Mouse (Mus musculus) forebrain, embryonic 12.5 days (tissue): ENCODE results near the gene Scml4. TPM values are rescaled to one million over a fixed set of nuclear protein-coding genes. Genes with fewer than 3 reads are reported as not detected.

Experiments
- ATAC-seq: fragments of 200-750 bp; cut with Nextera tagmentation; 2 replicates; pipeline ENCODE4 v1.8.0; 2017; ENCODE audit warnings: moderate TSS enrichment; ENCODE audit not compliant: low FRiP score
- H3K27ac ChIP-seq: fragments of 300-500 bp; sonication (generic); 2 replicates; pipeline ENCODE4 v1.5.1; 2016; ENCODE audit warnings: mild to moderate bottlenecking
- H3K27me3 ChIP-seq: fragments of 300-500 bp; sonication (generic); 2 replicates; pipeline ENCODE4 v1.6.1; 2016; ENCODE audit warnings: mild to moderate bottlenecking
- H3K36me3 ChIP-seq: fragments of 300-500 bp; sonication (generic); replicated peaks from 2 replicates; pipeline ENCODE4 v1.6.1; 2016; ENCODE audit warnings: mild to moderate bottlenecking
- H3K4me1 ChIP-seq: fragments of 300-500 bp; sonication (generic); 2 replicates; pipeline ENCODE4 v1.6.1; 2016
- H3K4me2 ChIP-seq: fragments of 300-500 bp; sonication (generic); 2 replicates; pipeline ENCODE4 v1.6.1; 2016; ENCODE audit warnings: mild to moderate bottlenecking, moderate library complexity
- H3K4me3 ChIP-seq: fragments of 300-500 bp; sonication (generic); replicated peaks from 2 replicates; pipeline ENCODE4 v1.5.1; 2016; ENCODE audit warnings: mild to moderate bottlenecking
- H3K9ac ChIP-seq: fragments of 300-500 bp; sonication (generic); 2 replicates; pipeline ENCODE4 v1.6.1; 2016; ENCODE audit warnings: mild to moderate bottlenecking
- H3K9me3 ChIP-seq: fragments of 300-500 bp; sonication (generic); 2 replicates; pipeline ENCODE4 v1.6.1; 2016
- WGBS: fragments of 180-500 bp; shearing (Covaris S2); methylation state at CpG from one replicate; pipeline ENCODE4 v1.1.7; 2016; 5-methylcytosine and 5-hydroxymethylcytosine counted together
- polyA plus RNA-seq: library from polyadenylated mRNA; unstranded; fragments of >200 nt; fragmentation: Nextera tagmentation; extraction: Ambion mirVana; gene quantifications from 2 replicates; pipeline ENCODE4 v1.2.1, GENCODE M21; 2016

The Scml4 gene
- polyA plus RNA-seq, 1 experiment from 2014 or later = 3.0 TPM

DNA sequence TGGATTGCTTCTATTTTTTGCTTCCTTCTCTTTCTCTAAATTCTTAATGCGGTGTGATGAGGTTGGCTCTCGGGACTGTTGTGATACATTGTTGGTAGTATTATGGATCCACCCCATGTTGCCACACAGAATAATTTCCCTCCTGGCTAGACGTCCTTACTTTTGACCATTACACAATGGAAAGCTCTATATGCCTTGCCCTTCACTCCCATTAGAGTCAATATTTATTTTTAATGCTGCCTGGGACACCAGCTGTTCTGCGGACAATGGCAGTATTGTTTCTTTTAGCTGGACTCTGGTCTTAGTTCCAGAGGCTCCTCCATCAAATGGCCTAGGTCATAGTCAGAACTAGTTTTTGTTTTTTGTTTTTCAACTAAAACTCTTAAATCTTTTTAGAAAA lies 32.1 kb downstream of the Scml4 start:
- Histone ChIP-seq H3K27ac (no peak overlapping the region), H3K36me3 (no peaks in the 10 kb centered on the region), H3K4me3 (no peak overlapping the region), H3K9me3 (no peaks in the 10 kb centered on the region), H3K4me1 (peaks cover 8% of the 10 kb centered on the region; the same call in 1 of the 2 replicates), H3K27me3 (0 out of 2 replicates have a peak, but pooled peaks cover 3% of the 10 kb centered on the region), H3K9ac (no peak overlapping the region), H3K4me2 (no peak overlapping the region)
- WGBS = 69% methylated on average over 4 of the region's 4 CpGs
- no peak for ATAC-seq

DNA sequence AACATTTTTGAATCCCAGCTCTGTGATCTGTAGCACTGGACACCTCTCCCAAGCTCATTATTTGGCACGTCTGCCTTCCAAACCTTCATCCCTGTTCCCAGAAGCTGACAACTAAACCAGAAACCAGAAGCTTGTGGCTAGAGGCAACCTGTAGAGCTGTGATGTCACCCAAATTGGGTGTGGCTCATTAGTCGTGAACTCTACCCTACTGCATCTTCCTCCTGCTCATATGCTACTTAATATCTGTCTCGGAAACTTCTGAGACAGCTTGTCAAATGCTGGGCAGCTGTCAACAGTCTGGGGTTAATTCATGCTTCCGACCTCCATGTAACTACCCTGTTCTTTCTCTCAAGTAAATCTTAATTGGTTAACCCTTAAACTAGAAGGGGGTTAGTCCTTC lies 32.8 kb downstream of the Scml4 start:
- Histone ChIP-seq H3K9me3 (no peaks in the 10 kb centered on the region), H3K4me3 (no peak overlapping the region), H3K9ac (no peak overlapping the region), H3K4me2 (no peak overlapping the region), H3K4me1 (peaks cover 8% of the 10 kb centered on the region; the same call in 1 of the 2 replicates), H3K27me3 (0 out of 2 replicates have a peak, but pooled peaks cover 3% of the 10 kb centered on the region), H3K27ac (no peak overlapping the region), H3K36me3 (no peaks in the 10 kb centered on the region)
- 75% methylated on average over 4 of the region's 4 CpGs for WGBS
- ATAC-seq = no peak

GRCm38 (mm10) chr10:42893857-42894256 lies 33.7 kb downstream of the Scml4 start:
- no peak overlapping the region for H3K4me3 ChIP-seq
- H3K9me3 ChIP-seq = no peaks in the 10 kb centered on the region
- no peak overlapping the region for H3K9ac ChIP-seq
- WGBS = 84% methylated on average over 8 of the region's 8 CpGs
- H3K4me2 ChIP-seq = no peak overlapping the region
- H3K27me3 ChIP-seq = 0 out of 2 replicates have a peak, but pooled peaks cover 3% of the 10 kb centered on the region
- H3K36me3 ChIP-seq = no peaks in the 10 kb centered on the region
- ATAC-seq = no peak
- no peak overlapping the region for H3K27ac ChIP-seq
- H3K4me1 ChIP-seq = peaks cover 8% of the 10 kb centered on the region; the same call in 1 of the 2 replicates

GRCm38 (mm10) chr10:42894263-42894662 lies 34.1 kb downstream of the Scml4 start:
- Histone ChIP-seq H3K4me1 (peaks cover 8% of the 10 kb centered on the region; the same call in 1 of the 2 replicates), H3K9ac (no peak overlapping the region), H3K27ac (no peak overlapping the region), H3K36me3 (no peaks in the 10 kb centered on the region), H3K27me3 (0 out of 2 replicates have a peak, but pooled peaks cover 3% of the 10 kb centered on the region), H3K4me2 (no peak overlapping the region), H3K9me3 (no peaks in the 10 kb centered on the region), H3K4me3 (no peak overlapping the region)
- WGBS = 48% methylated on average over 3 of the region's 3 CpGs
- ATAC-seq = no peak

GRCm38 (mm10) chr10:42894696-42895095 lies 34.5 kb downstream of the Scml4 start:
- no peaks in the 10 kb centered on the region for H3K36me3 ChIP-seq
- H3K9me3 ChIP-seq = no peaks in the 10 kb centered on the region
- no peak overlapping the region for H3K4me3 ChIP-seq
- H3K27ac ChIP-seq = no peak overlapping the region
- H3K4me1 ChIP-seq = peaks cover 8% of the 10 kb centered on the region; the same call in 1 of the 2 replicates
- 0 out of 2 replicates have a peak, but pooled peaks cover 3% of the 10 kb centered on the region for H3K27me3 ChIP-seq
- 91% methylated on average over 7 of the region's 7 CpGs for WGBS
- ATAC-seq = no peak
- no peak overlapping the region for H3K4me2 ChIP-seq
- no peak overlapping the region for H3K9ac ChIP-seq

GRCm38 (mm10) chr10:42896621-42897020 lies 36.5 kb downstream of the Scml4 start:
- H3K36me3 ChIP-seq = no peaks in the 10 kb centered on the region
- H3K27me3 ChIP-seq = 0 out of 2 replicates have a peak, but pooled peaks cover 3% of the 10 kb centered on the region
- no peak overlapping the region for H3K4me3 ChIP-seq
- no peak overlapping the region for H3K4me2 ChIP-seq
- no peak overlapping the region for H3K27ac ChIP-seq
- H3K4me1 ChIP-seq = peaks cover 8% of the 10 kb centered on the region; the same call in 1 of the 2 replicates
- H3K9me3 ChIP-seq = no peaks in the 10 kb centered on the region
- 87% methylated on average over 3 of the region's 3 CpGs for WGBS
- no peak for ATAC-seq
- no peak overlapping the region for H3K9ac ChIP-seq

- Histone ChIP-seq H3K27me3 (0 out of 2 replicates have a peak, but pooled peaks cover 3% of the 10 kb centered on the region), H3K9me3 (no peaks in the 10 kb centered on the region), H3K4me2 (no peak overlapping the region), H3K9ac (no peak overlapping the region), H3K36me3 (no peaks in the 10 kb centered on the region), H3K4me3 (no peak overlapping the region), H3K27ac (no peak overlapping the region), H3K4me1 (peaks cover 6% of the 10 kb centered on the region; the same call in 1 of the 2 replicates)
- ATAC-seq = no peak
- 93% methylated on average over 4 of the region's 4 CpGs for WGBS
Measured at GRCm38 (mm10) chr10:42897166-42897565, 37.0 kb downstream of the Scml4 start.

- no peak for ATAC-seq
- Histone ChIP-seq H3K4me2 (no peak overlapping the region), H3K9ac (no peak overlapping the region), H3K27ac (no peak overlapping the region), H3K36me3 (no peaks in the 10 kb centered on the region), H3K4me3 (no peak overlapping the region), H3K4me1 (peaks cover 4% of the 10 kb centered on the region; the same call in 1 of the 2 replicates), H3K27me3 (0 out of 2 replicates have a peak, but pooled peaks cover 3% of the 10 kb centered on the region), H3K9me3 (no peaks in the 10 kb centered on the region)
- 87% methylated on average over 5 of the region's 5 CpGs for WGBS
Measured at GRCm38 (mm10) chr10:42897632-42898031, 37.5 kb downstream of the Scml4 start.

DNA sequence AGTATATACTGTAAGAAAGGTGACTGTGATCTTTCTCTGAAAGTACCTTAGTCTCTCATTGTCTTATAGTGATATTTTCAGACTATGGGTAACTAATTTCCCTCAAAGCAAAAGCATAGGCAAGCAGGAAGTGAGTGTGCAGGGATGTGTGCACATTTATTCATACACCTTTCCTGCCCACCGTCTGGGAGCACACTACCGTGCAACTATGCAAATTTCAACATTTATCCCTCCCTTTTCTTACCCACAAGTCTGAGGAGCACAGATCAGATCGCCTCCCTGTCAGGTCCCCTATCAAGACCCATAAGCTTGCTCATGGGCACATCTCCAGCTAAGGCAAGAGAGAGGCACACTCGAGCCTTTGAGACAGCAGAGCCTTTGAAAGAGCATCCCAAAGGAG lies 41.2 kb downstream of the Scml4 start:
- Histone ChIP-seq H3K4me1 (no peaks in the 10 kb centered on the region), H3K4me2 (no peak overlapping the region), H3K4me3 (no peak overlapping the region), H3K27ac (no peak overlapping the region), H3K9ac (no peak overlapping the region), H3K9me3 (no peaks in the 10 kb centered on the region), H3K36me3 (no peaks in the 10 kb centered on the region), H3K27me3 (no peaks in the 10 kb centered on the region)
- WGBS = 77% methylated on average over 4 of the region's 4 CpGs
- no peak for ATAC-seq

- H3K27me3 ChIP-seq = no peaks in the 10 kb centered on the region
- H3K4me2 ChIP-seq = no peak overlapping the region
- no peak overlapping the region for H3K9ac ChIP-seq
- no peaks in the 10 kb centered on the region for H3K9me3 ChIP-seq
- no peaks in the 10 kb centered on the region for H3K36me3 ChIP-seq
- ATAC-seq = no peak
- 82% methylated on average over 1 of the region's 1 CpGs for WGBS
- H3K4me3 ChIP-seq = no peak overlapping the region
- H3K27ac ChIP-seq = no peak overlapping the region
- H3K4me1 ChIP-seq = no peaks in the 10 kb centered on the region
Measured at GRCm38 (mm10) chr10:42903054-42903453, 42.9 kb downstream of the Scml4 start.

- WGBS = 66% methylated on average over 1 of the region's 1 CpGs
- Histone ChIP-seq H3K9ac (no peak overlapping the region), H3K36me3 (no peaks in the 10 kb centered on the region), H3K4me1 (0 out of 2 replicates have a peak, but pooled peaks cover 5% of the 10 kb centered on the region), H3K27me3 (no peaks in the 10 kb centered on the region), H3K4me2 (no peak overlapping the region), H3K27ac (no peak overlapping the region), H3K9me3 (no peaks in the 10 kb centered on the region), H3K4me3 (no peak overlapping the region)
- no peak for ATAC-seq
Measured at GRCm38 (mm10) chr10:42908562-42908961, 48.4 kb downstream of the Scml4 start.

- H3K36me3 ChIP-seq = no peaks in the 10 kb centered on the region
- H3K9me3 ChIP-seq = no peaks in the 10 kb centered on the region
- WGBS = 60% methylated on average over 4 of the region's 4 CpGs
- H3K27me3 ChIP-seq = no peaks in the 10 kb centered on the region
- no peak overlapping the region for H3K27ac ChIP-seq
- peaks cover 5% of the 10 kb centered on the region; the same call in 1 of the 2 replicates for H3K4me1 ChIP-seq
- no peak overlapping the region for H3K4me3 ChIP-seq
- H3K4me2 ChIP-seq = no peak overlapping the region
- ATAC-seq = no peak
- no peak overlapping the region for H3K9ac ChIP-seq
Measured at GRCm38 (mm10) chr10:42910567-42910966, 50.4 kb downstream of the Scml4 start.

DNA sequence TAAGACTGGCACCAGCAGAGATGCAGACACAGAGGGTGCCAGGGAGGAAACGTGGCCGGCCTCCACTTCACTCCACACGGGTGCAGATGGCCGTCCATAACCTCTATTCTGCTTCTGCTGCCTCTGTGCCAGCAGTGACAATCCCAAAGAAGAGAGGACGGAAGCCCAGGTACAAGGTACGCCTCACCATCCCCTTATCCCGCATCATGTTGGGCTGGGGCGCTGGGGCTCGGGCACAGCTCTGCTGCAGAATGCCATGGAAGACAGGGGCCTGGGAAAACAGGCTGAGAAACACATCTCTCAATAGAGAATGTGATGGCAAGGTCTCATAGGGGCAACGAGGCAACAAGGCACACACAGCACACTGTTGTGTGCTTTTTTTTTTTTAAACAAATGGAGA lies 51.9 kb downstream of the Scml4 start:
- ATAC-seq = no peak
- no peaks in the 10 kb centered on the region for H3K36me3 ChIP-seq
- WGBS = 85% methylated on average over 10 of the region's 10 CpGs

More for the DNA sequence above, 51.9 kb downstream of the Scml4 start:
- H3K4me1 ChIP-seq = peaks cover 5% of the 10 kb centered on the region; the same call in 1 of the 2 replicates
- no peak overlapping the region for H3K9ac ChIP-seq
- H3K27me3 ChIP-seq = 0 out of 2 replicates have a peak, but pooled peaks cover 4% of the 10 kb centered on the region
- no peak overlapping the region for H3K27ac ChIP-seq
- no peak overlapping the region for H3K4me2 ChIP-seq
- no peak overlapping the region for H3K4me3 ChIP-seq
- H3K9me3 ChIP-seq = no peaks in the 10 kb centered on the region
